Mouse (Mus musculus): ENCODE data around the gene Gpr83.
"Not testable (repeated sequence)": the region's sequence is repeated elsewhere in the genome, so short reads cannot be mapped to it uniquely, and the experiment has no call there.

Gene Gpr83

DNA sequence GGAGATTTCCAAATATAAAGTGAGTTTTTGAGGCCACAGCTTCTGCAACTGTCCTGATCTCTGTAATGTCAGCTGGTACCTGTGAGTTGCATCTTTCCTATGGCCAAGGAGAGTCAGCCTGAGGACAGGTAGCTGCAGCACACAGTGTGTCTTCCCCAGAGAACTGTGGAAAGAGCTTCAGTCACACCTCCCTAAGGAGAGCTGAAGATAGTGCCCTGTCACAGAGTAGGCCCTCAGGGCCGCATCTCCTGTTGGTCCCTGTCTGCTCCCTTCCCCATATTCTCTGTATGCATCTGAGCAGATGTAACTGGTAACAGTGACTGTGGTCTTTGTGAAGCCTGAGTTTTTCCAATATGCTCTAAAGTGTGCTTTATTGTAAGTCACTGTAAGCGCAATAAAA is 10.4 kb downstream of the Gpr83 start:
- no peak for DNase-seq

DNA sequence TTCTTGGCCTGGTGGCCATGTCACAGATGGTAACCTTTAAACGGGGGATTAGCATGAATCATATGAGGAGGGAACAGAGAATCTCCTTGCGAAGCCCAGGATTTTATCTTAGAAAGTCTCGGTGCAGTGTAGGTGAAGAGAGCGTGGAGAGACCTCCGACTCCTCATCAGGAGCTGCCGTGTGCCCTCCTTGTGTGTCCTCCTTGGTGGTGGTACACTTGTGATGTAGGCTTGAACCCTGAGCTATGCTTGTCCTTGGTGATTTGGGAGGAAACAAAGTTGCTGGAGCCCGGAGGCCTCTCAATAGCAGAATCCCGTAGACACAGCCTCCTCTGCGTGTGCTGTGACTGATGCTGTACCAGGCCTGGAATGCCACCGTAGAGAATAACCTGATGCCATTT is 10.8 kb downstream of the Gpr83 start:
- DNase-seq: no peak

DNA sequence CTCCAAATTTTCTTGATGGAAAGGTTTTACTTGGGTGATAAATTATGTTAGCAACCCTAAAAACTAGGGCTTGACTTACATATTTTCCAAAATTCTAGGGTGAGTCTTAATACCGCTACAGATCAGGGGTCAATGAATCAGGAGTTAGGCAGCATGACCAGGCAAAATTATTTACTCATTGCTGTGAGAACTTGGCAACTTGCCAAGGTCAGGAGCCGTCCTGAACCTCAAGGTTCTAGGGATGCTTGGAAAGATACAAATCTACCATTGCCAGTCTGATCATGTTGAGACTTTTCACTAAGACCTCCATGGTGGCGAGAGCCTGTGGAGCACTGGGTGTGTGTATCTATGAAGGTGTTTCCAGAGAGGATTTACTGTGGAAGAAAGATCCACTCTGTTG is 11.5 kb downstream of the Gpr83 start:
- no peak for DNase-seq

DNA sequence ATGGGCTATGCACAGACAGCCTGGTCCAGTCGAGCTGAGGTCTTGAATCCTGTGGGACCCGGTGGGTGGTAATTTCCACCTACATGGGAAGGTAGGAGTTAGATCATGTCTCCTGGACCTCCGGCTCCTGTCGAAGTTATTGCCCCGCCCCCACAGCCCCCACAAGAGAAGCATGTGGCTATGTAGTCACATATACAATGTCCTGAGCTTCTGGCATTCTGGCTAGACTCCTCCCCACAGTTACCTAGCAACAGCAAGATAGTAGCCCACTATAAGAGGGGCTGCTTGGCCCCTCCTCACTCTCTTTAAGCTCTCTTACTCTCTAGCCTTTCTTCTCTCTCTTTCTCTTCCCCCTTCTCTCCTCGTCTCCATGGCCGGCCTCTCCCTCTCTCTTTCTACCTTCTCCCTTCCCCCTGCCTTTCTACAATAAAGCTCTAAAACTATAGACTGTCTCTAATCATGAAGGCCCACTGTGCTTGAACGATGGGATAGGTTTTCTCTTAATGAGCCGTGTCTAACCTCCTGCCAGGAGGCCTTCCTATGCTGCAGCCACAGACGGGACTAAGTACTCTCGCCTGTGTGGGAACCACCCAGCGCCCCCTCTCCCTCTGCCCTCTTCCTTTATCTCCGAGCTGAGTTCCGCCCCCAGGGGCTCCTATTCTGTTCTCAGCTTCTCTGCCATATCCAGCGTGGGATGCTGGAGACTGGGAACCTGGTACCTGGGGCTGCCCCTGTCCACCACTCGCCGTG is 12.3 kb downstream of the Gpr83 start:
- DNase-seq: no peak

DNA sequence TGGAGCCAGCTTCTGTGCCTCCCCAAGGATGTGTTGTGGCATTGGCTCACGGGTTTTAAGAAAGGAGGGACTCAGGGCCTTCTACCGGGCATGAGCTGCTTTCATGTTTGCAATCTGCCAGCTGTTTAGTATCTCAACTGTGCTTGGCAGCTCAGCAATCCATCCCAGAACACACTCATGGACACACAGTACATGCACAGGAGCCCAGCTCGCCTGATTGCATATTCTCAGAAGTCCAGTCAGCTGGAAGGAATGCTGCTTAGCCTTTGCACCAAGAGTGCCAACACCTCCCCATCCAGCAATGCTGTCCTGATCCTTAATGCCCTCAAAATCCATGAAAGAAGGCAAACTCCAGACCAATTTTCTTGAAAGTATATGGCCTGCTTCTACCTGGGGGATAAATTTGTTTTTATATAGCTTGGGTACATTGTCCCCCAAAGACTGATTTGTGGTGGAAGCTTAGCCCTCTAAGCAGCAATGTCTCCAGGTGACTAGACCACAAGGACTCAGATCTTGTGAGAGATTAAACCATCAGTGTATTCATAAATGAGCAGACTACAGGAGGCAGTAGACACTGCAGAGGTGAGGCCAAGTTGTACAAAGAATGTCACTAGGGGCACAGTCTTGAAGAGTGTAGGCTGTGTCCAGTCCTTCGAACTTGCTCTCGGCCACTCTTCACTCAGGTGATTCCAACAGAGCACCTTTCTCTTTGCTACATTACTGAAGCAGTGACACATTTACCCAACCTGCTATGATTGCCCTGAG is 15.9 kb downstream of the Gpr83 start:
- no peak for DNase-seq

DNA sequence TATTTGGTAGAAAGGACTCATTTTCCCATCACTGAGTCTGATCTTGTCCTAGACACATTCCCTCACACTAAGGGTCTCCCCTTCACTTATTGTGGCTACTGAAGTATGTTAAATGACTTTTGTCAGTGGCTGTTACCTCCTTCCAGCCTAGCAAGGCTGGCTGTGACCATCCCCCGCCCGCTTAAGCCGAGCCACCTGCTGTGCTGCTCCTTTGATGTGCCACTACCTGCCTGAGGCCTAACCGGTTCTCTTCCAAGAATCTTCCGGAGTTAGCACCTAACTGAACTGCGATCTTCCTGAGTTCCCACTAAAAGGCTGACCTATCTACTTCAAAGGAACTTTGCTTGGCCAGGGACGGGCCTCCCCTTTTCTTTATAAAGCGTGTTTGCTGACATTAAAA is 16.6 kb downstream of the Gpr83 start:
- DNase-seq: not testable (repeated sequence)

DNA sequence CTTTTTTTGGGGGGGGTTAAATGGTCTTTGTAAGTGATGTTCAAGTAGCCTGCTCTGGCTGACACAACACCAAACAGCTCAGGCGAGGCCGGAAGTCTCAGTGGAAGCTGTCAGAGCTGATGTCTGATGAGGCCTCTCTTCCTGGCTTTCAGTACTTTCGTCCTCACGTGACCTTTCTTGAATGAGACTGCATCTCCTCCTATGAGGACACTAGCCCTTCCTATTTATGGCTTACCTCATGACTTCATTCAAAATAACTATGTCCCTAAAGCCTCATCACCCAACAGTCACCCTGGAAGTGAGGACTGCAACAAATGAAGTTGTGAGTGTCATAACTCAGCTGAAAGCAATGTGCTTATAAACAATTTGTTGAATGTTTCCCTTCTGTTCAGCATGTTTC is 24.6 kb downstream of the Gpr83 start:
- DNase-seq: no peak

DNA sequence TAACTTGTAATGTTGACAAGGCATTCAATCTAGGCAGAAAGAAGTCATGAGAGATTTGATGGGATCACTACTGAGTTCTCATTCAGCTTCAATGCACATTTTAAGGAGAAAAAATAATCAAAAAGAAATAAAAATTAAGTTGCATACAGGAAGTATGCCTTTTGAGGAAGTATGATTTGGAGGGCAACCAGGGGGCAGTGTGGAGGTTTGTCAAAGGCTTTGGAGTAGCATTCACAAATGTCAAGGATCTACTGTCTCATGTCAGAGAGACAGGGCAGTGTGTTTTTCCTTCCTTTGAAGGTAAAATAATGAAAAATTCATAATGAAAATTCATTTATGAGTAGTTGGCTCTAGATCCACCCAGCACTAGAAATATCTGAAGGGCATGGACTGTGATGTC is 25.1 kb downstream of the Gpr83 start:
- no peak for DNase-seq

DNA sequence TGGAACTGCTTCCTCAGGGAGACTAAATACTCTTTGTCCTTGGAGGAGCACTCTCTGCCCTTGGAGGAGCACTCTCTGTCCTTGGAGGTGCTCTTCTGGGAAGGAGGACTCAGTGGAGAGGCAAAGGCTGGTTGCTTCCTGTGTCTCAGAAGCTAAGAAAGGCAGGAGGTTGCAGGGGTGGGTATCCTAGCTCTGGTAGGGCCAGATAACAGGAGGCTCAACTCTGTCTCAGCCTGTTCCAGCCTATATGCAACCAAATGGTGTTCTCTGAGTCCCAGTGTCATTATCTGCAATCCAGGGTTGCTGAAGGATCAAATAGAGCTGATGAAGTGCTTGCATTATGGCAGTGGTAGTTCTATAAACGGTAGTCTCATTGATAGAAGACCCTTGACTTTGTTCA is 25.9 kb downstream of the Gpr83 start:
- no peak for DNase-seq

DNA sequence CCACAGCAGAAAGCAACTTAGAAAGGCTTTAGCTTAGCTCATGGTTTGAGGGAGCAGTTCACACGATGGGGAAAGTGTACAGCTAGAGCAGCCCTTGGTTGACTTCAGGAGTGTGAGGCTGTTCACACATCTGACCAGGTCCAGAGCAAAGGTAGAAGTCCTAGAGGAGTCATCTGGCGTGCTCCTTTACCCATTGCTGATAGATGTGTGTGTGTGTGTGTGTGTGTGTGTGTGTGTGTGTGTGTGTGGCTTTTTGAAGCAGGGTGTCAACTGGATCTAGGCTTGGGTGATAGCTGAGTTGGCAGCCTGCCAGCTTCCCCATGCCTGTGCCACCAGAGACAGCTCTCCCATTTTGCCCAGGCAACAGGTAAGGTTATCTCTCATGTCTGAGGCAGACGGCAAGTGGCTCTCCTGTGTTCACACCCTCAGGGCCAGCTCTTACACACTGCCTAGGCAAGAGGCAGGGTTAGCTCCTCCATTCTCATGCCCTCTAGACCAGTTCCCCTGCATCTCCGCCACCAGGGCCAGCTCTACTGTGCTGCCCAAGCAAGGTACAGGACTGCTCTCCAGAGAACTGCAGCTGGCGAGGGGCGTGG is 27.9 kb downstream of the Gpr83 start:
- no peak for DNase-seq

DNA sequence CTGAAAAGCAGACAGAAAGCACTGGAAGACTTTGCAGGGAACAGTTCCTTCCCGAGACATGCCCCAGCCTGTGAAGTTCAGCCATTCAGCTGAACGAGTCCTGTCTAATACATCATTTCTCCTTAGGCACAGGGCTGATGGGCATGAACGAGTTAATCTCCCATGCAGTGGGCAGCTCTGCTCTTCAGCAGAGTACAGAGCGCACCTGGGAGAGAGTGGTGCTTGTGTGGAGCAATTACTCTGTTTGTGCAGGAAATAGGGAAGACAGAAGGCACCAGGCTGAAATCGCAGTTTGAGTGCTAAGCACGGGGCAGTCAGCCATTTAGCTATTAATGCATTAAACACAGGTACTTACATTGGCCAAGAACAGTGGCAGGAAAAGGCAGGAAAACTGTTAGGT is 28.7 kb downstream of the Gpr83 start:
- DNase-seq: no peak

DNA sequence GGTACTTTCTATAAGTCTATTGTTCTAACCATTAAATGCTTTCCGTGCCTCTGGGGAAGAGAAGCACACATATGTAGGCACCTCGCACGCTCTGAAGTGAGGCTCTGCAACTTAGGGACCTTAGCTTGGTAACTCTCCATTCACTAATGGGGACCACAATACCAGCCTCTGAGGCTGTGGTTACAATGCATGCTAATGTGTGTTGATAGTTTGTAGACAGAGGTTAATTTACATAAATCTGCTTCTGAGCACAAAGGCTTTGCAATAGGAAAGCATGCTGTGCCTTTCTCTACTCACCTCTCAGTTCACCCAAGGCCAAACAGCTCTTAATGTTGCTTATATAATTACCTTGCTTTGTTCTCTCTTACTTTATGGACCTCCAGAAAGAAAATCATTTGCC is 30.7 kb downstream of the Gpr83 start:
- no peak for DNase-seq

DNA sequence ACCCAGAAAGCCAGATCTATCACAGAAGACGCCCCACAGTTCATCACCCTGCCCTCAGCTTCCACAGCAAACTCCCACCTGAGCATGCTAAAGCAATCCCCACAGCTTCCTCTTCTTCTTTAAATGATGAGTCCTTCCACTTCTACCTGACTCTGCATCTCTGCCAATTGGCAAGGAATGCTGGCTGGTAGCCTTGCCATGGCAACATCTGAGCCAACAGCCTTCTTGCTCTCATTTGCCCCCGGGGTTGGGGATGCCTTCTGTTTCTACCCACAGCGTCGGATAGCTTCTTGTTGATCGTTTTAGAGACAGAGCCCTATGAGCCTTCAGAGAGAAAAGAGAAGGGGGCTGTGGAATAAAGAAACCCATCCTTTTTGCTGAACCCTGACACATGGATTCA is 31.9 kb downstream of the Gpr83 start:
- no peak for DNase-seq

DNA sequence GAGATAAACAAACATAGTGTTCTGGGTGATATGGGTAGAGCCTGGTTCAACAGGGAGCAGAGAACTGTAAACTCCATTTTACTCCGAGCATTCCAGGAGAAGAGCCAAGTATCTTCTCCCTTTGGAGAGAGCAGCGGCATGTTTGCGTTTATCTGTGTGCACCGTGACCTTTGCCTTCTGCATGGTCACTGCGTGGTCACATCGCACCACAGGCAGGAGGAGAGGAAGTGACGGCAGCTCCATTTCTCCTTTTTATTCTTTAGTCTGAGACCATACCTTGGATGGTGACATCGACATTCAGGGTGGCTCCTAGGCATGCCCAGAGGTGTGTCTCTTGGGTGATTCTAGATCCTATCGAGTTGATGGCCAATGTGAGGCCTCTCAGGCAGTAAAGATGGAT is 33.4 kb downstream of the Gpr83 start:
- DNase-seq: peak; percentile 13

DNA sequence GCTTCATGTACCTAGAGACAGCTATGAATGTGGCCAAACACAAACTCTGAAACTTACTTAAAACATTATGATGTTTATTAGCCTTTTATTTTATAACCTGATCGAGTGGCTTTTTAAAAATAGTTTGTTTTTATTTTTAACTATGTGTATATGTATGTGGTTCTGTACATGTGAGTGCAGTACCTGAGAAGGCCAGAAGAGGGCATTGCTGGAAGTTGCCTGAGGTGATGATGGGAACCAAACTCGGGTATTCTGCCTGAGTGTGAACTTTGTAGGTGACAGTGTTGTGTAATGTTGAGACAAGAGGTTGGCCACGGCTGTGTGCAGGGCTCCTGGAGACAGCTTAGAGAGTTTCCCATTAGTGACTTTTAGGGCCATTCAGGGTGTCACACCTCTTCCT is 34.6 kb downstream of the Gpr83 start:
- no peak for DNase-seq

DNA sequence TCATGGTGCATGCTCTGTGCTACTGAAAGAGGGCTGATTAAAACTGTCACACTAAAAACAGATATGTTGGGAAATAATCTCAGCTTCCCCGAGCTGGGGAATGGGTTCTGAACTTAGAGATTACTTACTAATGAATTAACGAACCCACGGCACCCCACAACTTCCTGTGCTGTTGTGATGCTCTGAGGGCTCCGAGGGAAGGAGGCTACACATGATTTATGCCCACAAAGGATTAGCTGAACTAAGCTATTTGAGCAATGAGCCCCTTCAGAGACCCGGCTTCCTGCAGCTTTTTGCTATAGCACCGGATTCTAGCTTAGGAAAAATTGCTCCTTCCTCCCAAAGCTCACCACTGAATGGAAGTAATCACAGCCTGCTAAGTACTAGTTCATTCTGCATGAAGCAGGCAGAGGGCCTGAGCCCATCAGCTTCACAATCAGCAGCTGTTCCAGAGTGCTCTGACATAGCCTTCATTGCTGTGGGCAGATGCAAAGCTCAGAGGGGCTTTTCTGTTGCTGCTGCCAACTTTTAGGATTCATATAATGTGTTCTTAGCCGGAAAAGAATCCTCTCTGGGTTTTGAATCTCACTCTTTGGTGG is 35.3 kb downstream of the Gpr83 start:
- DNase-seq: no peak

DNA sequence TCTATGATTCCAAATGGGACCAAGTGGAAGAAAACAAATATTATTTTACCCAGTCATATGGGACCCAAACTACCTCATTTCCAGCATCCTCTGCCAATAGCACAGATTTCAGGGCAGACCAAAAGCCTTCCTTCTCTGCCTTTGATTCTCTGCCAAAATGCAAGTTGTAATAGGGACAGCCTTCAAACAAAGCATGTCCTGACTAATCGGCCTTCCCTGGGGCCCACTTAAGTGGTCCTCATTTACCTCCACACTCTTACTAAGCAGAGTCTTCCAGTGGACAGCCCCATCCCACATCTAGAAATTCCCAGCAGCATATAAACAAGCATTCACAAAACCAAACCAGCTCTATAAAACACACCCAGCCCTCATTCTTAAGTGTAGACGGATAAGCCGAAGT is 37.1 kb downstream of the Gpr83 start:
- DNase-seq: no peak

DNA sequence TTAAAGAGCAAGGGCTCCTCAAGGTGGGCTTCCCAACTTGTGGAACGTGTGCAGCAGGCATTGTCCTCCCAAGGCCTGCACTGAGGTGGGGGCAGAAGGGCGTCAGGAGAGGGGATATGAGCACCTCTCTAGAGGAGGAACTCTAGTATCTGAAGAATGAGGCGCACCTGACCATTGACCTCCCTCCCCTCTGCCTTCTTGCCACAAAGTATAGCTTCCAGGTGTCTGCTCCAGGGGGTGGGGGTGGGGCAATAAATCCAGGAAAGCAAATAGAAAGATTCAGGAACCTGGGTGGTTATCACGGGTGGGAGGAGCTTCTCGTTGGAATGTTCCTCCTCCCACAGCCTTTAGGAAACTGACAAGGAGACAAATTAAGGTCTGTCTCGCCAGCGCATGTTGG is 41.7 kb downstream of the Gpr83 start:
- no peak for DNase-seq

DNA sequence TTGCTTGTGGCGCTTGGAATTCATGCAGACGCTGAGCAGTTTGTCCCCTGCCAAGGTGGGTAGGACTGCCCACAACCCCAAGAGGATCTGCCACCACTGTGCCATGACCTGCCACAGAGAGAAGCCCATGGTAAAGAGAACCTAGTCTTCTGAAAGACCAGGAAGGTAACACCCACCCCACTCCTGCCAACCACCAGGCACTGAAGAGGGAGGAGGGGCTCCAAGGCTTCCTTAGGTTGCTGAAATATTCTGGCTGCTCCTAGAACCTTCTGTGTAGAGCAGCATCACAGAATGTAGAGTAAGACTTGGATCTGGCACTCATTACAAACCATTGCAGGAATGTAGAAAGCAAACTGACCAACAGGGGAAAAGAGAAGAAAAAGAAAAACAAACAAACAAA is 42.4 kb downstream of the Gpr83 start:
- no peak for DNase-seq

DNA sequence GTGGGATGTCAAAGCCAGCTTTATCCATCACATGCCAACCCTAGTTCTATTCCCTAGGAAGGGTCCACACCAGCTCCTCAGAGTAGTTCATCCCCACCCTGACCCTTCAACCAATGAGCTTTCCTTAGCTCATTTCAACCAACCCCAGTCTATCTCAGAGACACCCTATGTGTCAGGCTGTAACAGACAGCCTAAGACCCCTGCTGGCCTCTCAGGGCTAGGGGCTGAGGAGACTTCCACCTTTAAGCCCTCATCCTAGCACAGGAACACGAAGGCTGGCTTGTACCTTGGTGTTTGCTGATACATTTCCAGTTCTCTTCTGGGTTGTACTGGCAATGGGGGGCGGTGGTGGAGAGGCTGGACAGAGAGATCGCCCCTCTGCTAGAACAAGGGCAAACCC is 43.0 kb downstream of the Gpr83 start:
- DNase-seq: no peak

DNA sequence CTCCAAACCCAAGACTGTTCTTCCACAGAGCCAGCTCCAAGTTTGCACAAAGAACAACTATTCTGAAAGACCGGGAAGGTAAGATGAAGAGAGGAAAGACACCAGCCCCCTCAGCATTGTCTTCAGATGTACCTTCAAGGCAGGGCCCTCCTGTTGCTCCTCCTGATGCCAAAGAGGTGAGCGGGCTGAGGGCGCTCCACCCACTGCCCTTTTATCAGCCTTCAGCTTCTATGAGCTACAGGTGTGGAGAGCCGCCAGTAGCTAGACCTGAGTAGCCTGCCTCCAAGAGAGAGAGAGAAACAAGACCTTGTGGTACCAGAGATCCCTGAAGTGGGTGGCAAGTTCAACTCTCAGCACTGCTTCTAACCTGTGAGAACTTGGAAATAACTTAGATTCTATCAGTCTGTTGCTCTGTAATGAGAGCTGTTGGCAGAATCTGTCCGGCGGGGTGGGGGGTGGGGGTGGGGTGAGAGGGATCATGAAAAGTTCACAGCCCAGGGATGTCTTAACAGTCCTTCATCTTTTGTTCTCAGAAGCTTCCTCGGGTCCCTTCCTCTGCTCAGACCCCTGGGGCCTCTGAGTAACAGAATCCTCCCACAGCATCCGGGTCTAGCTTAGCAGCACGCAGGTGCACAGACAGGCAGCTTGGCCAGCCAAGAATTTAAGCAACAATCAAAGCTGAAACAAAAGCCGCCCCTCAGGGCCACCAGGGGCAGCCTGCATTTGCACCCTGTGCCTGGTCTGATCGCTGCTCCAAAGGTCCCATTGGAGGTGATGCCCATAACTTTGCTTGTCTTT is 43.8 kb downstream of the Gpr83 start, which contains the start of gene Izumo1r:
TSS of gene Izumo1r (minus strand) at position 369 of the 798 bp plus-strand sequence.
- no peak for DNase-seq

DNA sequence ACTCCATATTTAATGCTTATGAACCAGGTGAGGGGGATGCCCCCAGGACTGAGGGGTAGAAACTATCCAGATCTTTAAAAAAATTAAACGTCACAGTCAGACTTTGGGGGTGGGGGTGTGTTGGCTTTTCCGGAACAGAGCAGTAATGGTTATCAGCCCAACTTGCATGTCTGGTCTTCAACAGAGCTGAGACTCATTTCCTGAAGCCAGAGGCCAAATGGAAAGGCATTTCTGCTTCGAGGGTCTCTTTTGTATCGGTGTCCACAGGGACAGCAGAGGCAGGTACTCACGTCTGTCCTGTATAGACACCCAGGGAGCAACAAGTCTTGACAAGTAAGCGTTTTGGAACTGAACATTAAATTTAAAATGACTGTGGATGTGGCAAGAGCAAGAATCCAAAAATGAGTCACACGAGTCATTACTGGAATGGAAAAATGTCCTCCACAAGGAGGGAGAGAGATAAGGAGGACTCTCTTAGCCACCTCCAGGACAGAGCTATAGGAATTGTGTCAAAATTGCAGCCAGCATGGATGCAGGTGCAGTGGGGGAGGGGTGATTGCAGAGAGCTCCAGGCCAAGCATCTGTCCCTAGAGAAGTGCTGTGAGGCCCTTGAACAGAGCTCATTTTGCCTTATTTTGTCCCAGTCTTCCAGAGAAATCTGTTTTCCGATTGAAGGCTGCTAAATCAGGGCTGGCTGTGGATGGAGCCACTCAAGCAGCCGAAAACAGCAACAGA is 44.9 kb downstream of the Gpr83 start:
- no peak for DNase-seq
